Mouse (Mus musculus) stomach, embryonic 16.5 days (tissue): ENCODE data around the gene Cdc34. TPM values are rescaled to one million over a fixed set of nuclear protein-coding genes. Genes with fewer than 3 reads are reported as not detected.

Experiments
- ATAC-seq: fragments of 200-750 bp; cut with Nextera tagmentation; 2 replicates; pipeline ENCODE4 v1.8.0; 2017; ENCODE audit warnings: moderate number of reproducible peaks, moderate TSS enrichment; ENCODE audit not compliant: insufficient read depth, low FRiP score
- H3K27ac ChIP-seq: fragments of 300-500 bp; sonication (generic); 2 replicates; pipeline ENCODE4 v1.5.1; 2014; ENCODE audit warnings: low read length
- H3K27me3 ChIP-seq: fragments of 300-500 bp; sonication (generic); 2 replicates; pipeline ENCODE4 v1.6.1; 2014; ENCODE audit warnings: low read length, control low read depth, mixed read lengths; ENCODE audit not compliant: control insufficient read depth, insufficient read depth
- H3K36me3 ChIP-seq: fragments of 300-500 bp; sonication (generic); 2 replicates; pipeline ENCODE4 v1.6.1; 2014; ENCODE audit warnings: low read length; ENCODE audit not compliant: control insufficient read depth, insufficient read depth
- H3K4me1 ChIP-seq: fragments of 300-500 bp; sonication (generic); 2 replicates; pipeline ENCODE4 v1.6.1; 2014; ENCODE audit warnings: low read length, control low read depth, mixed read lengths; ENCODE audit not compliant: control insufficient read depth, insufficient read depth
- H3K4me2 ChIP-seq: fragments of 300-500 bp; sonication (generic); 2 replicates; pipeline ENCODE4 v1.6.1; 2014; ENCODE audit warnings: low read depth, low read length, mixed read lengths
- H3K4me3 ChIP-seq: fragments of 300-500 bp; sonication (generic); replicated peaks from 2 replicates; pipeline ENCODE4 v1.5.1; 2014; ENCODE audit warnings: mild to moderate bottlenecking, low read length
- H3K9ac ChIP-seq: fragments of 300-500 bp; sonication (generic); 2 replicates; pipeline ENCODE4 v1.6.1; 2014; ENCODE audit warnings: low read length
- H3K9me3 ChIP-seq: fragments of 300-500 bp; sonication (generic); replicated peaks from 2 replicates; pipeline ENCODE4 v1.6.1; 2016; ENCODE audit warnings: low read length, control low read depth; ENCODE audit not compliant: control insufficient read depth
- WGBS: fragments of 180-500 bp; shearing (Covaris S2); extraction: QIAGEN DNeasy Blood & Tissue Kit; methylation state at CpG from one replicate; pipeline ENCODE4 v1.1.7; 2014; 5-methylcytosine and 5-hydroxymethylcytosine counted together
- polyA plus RNA-seq: library from polyadenylated mRNA; unstranded; fragments of >200 nt; fragmentation: Nextera tagmentation; extraction: Ambion mirVana; gene quantifications from 2 replicates; pipeline ENCODE4 v1.2.1, GENCODE M21; 2015

Gene Cdc34
- polyA plus RNA-seq, 1 experiment from 2014 or later = 84.6 TPM

- WGBS = 32% methylated on average over 46 of the region's 52 CpGs
- H3K4me1 ChIP-seq = no peaks in the 10 kb centered on the region
- H3K27me3 ChIP-seq = no peaks in the 10 kb centered on the region
- H3K4me3 ChIP-seq = no peak overlapping the region
- no peak overlapping the region for H3K27ac ChIP-seq
- no peak overlapping the region for H3K9ac ChIP-seq
- H3K36me3 ChIP-seq = peaks cover 64% of the 10 kb centered on the region
- H3K9me3 ChIP-seq = peaks cover 36% of the 10 kb centered on the region
- no peak overlapping the region for H3K4me2 ChIP-seq
- ATAC-seq = peak; percentile 10; the same call in 1 of the 2 replicates
Observed at GRCm38 (mm10) chr10:79735361-79735760, 53.4 kb downstream of the Cdc34 start.

DNA sequence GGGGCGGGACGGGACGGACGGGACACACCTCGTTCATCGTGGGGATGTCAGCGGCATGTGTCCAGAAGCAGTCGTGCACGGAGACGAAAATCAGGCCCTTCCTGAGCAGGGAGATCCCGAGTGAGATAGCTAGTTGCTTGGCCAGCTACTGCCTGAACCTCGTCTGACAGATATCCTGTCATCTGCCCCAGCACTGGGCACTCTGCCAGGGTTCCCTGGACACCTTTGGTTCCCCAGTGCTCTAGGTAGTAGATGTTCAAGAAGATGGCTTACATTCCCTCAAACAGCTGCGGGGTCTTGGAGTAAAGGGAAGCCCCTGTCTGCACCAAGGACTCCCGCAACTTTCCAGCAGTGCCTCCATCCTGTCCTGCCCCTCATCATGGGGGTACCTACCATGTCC is 54.7 kb downstream of the Cdc34 start:
- no peak overlapping the region for H3K27ac ChIP-seq
- H3K36me3 ChIP-seq = peaks cover 78% of the 10 kb centered on the region
- no peaks in the 10 kb centered on the region for H3K4me1 ChIP-seq
- no peak overlapping the region for H3K9ac ChIP-seq
- H3K4me2 ChIP-seq = no peak overlapping the region
- ATAC-seq = no peak
- no peaks in the 10 kb centered on the region for H3K27me3 ChIP-seq
- H3K9me3 ChIP-seq = peaks cover 44% of the 10 kb centered on the region
- 82% methylated on average over 14 of the region's 14 CpGs for WGBS
- H3K4me3 ChIP-seq = no peak overlapping the region

Other genes starting within 250 kb of the Cdc34 start
- not detected in 2 replicates for gene Vmn2r83, start 213.5 kb upstream of the Cdc34 start, polyA plus RNA-seq
- 69.9 and 88.4 TPM in 2 replicates for gene Plpp2, start 148.4 kb upstream of the Cdc34 start, polyA plus RNA-seq
- gene Mier2, start 127.0 kb upstream of the Cdc34 start, polyA plus RNA-seq = 40.7 and 46.8 TPM in 2 replicates
- gene Theg, start 94.9 kb upstream of the Cdc34 start, polyA plus RNA-seq = not detected in 2 replicates
- gene C2cd4c, start 68.2 kb upstream of the Cdc34 start, polyA plus RNA-seq = 0.03 TPM in 1 of 2 replicates, not detected in the other
- 3.0 and 3.2 TPM in 2 replicates for gene Shc2, start 44.3 kb upstream of the Cdc34 start, polyA plus RNA-seq
- not detected in 2 replicates for gene Odf3l2, start 36.5 kb upstream of the Cdc34 start, polyA plus RNA-seq
- 33.7 and 41.9 TPM in 2 replicates for gene Madcam1, start 17.6 kb upstream of the Cdc34 start, polyA plus RNA-seq
- 47.4 and 53.2 TPM in 2 replicates for gene Tpgs1, start 12.8 kb upstream of the Cdc34 start, polyA plus RNA-seq
- gene Gzmm, start 6.8 kb downstream of the Cdc34 start, polyA plus RNA-seq = 0.31 and 0.44 TPM in 2 replicates
- gene Bsg, start 22.3 kb downstream of the Cdc34 start, polyA plus RNA-seq = 983 and 1,041 TPM in 2 replicates
- not detected in 2 replicates for gene Hcn2, start 34.4 kb downstream of the Cdc34 start, polyA plus RNA-seq
- gene Polrmt, start 64.4 kb downstream of the Cdc34 start, polyA plus RNA-seq = 33.3 and 40.9 TPM in 2 replicates
- 0.37 and 0.50 TPM in 2 replicates for gene Fgf22, start 72.9 kb downstream of the Cdc34 start, polyA plus RNA-seq
- 29.9 and 34.8 TPM in 2 replicates for gene Rnf126, start 84.8 kb downstream of the Cdc34 start, polyA plus RNA-seq
- gene Fstl3, start 95.1 kb downstream of the Cdc34 start, polyA plus RNA-seq = 18.1 and 23.1 TPM in 2 replicates
- gene Prss57, start 108.8 kb downstream of the Cdc34 start, polyA plus RNA-seq = 0.55 and 0.72 TPM in 2 replicates
- 56.8 and 58.0 TPM in 2 replicates for gene Palm, start 111.4 kb downstream of the Cdc34 start, polyA plus RNA-seq
- 50.6 and 62.3 TPM in 2 replicates for gene Misp, start 138.8 kb downstream of the Cdc34 start, polyA plus RNA-seq
- 268 and 308 TPM in 2 replicates for gene Ptbp1, start 172.2 kb downstream of the Cdc34 start, polyA plus RNA-seq
- gene Prtn3, start 192.3 kb downstream of the Cdc34 start, polyA plus RNA-seq = 4.1 and 7.2 TPM in 2 replicates
- gene Plppr3, start 192.4 kb downstream of the Cdc34 start, polyA plus RNA-seq = 28.7 and 29.1 TPM in 2 replicates
- gene Elane, start 204.1 kb downstream of the Cdc34 start, polyA plus RNA-seq = 6.3 and 9.8 TPM in 2 replicates
- not detected in 2 replicates for gene Cfd, start 208.7 kb downstream of the Cdc34 start, polyA plus RNA-seq
- gene Med16, start 226.7 kb downstream of the Cdc34 start, polyA plus RNA-seq = 39.6 and 42.3 TPM in 2 replicates
- gene Gm26602, start 228.7 kb downstream of the Cdc34 start, polyA plus RNA-seq = 4.1 TPM in 1 of 2 replicates, not detected in the other
- 0.89 and 0.97 TPM in 2 replicates for gene Kiss1r, start 234.8 kb downstream of the Cdc34 start, polyA plus RNA-seq
- gene R3hdm4, start 239.0 kb downstream of the Cdc34 start, polyA plus RNA-seq = 160 and 176 TPM in 2 replicates
- gene Arid3a, start 244.8 kb downstream of the Cdc34 start, polyA plus RNA-seq = 4.9 and 5.2 TPM in 2 replicates